Mouse (Mus musculus) MEL-GATA-1-ER (cell line): Measurements from ENCODE around the gene Plpp4.

Source experiments
- DNase-seq: peaks from one replicate; pipeline ENCODE4 v3.0.0-alpha.2; 2012; ENCODE audit warnings: low read depth; ENCODE audit errors: extremely low read depth

The Plpp4 gene

DNA sequence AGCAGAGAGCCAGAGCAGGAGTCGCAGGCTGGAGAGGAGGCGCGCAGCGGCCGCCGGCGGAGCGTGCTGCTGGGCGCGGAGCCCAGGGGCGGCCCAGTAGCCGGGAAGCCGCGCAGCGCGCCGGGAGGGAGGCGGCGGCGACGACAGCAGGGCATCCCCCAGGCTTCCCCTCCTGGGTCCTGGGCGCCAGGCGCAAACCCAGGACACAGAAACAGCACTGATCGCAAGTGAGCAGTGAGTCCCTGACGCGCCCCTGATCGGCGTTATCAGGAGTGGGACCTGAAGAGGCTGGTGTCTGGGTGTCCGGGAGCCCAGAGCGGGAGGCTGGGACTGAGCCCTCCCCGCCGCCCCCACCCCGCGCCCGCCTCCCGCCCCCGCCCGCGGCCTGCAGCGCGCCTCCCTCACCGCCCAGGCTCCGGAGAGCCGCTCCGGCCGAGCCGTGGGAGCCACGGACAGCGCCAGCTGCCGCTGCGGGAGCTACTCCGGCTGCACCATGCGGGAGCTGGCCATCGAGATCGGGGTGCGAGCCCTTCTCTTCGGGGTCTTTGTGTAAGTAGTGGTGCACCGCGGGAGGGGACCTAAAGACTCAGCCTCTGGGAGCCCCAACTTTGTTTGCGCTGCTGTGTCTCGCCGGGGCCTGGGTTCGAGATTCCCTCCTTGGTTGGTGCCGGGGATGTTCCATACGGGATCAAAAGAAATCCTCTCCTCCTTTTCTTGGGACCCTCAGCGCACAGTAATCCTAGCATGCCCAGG lies at the start of gene Plpp4:
Gene Plpp4 (plus strand): TSS at position 411 of the 753 bp plus-strand sequence.
- DNase-seq: no peak

- no peak for DNase-seq
These were observed 40.8 kb upstream of the Plpp4 start for GRCm38 (mm10) chr7:129215926-129216543.

GRCm38 (mm10) chr7:129216547-129217195 lies 40.2 kb upstream of the Plpp4 start:
- no peak for DNase-seq

DNA sequence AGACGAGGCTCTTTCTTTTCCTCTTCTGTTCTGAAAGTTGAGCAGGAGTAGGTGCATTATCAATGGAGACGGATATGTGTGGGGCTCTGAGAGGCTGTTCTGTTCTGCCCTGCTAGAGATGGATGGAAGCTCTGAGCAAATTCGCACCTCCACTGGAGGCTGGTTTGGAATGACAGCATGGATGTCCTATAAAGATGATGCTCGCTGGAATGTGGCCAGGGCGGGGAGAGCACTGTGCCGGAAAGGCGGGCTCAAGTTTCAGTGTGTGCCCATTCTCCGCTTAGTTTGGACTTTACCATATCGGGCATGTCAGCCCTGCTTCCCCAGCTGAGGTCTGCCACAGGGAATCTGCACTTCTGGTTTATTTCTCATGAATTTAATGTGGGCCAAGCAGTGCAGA lies 35.9 kb upstream of the Plpp4 start:
- no peak for DNase-seq

DNA sequence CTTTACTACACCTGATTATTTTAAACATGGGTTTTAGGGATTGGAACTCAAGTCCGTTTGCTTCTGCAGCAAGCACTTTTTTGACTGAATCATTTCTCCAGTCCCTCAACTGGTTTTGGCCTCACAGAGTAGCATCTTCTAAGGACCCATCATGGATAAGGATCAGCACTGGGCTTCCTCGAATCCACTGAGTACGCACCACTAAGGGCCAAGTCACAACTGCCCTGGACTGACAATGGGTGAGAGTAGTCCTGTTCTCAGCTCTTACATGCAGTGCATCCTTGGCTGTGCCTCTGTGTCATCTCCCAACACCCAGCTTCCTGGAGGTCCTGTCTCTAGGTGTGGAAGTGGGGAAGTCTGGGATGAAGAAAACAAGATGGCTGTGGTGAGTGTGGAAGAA lies 35.2 kb upstream of the Plpp4 start:
- DNase-seq: no peak

DNA sequence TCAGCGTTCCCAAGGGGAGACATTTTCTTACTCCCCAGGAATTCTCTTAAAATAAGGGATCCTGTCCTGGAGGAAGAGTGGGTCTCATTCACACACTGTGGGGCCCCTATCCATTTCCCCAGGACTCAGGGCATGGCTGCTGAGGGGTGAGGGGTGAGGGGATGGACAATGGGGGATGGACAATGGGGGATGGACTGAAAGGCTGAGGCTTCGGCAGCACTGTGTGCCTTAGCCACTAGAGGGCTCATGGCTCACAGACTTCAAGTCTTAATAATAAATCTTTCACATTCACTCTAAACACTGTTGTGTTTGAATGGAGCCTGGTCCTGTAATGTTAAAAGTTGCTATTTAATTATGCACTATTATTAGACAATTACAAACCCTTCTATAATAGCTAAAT lies 21.4 kb upstream of the Plpp4 start:
- DNase-seq: no peak

DNA sequence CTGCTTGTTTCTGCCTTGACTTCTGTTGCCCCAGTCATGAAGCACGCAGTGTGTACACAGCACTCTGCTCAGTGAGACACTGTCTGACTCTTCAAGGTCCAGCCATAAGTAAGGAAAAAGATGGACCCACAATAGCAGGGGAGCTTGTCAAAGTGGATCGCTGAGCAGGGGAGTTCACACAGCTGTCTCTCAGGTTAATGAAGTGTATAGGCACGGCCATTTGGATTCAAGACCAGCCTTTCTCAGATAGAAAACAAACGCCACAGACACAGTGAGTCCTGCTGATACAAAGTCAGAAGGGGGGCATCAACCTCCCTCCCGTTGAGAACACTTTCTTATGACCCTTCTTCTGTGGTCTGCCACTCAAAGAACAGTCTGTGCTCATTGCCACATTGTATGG lies 20.8 kb upstream of the Plpp4 start:
- DNase-seq: no peak

- DNase-seq: no peak
These were observed 5.8 kb upstream of the Plpp4 start for GRCm38 (mm10) chr7:129250981-129251380.

DNA sequence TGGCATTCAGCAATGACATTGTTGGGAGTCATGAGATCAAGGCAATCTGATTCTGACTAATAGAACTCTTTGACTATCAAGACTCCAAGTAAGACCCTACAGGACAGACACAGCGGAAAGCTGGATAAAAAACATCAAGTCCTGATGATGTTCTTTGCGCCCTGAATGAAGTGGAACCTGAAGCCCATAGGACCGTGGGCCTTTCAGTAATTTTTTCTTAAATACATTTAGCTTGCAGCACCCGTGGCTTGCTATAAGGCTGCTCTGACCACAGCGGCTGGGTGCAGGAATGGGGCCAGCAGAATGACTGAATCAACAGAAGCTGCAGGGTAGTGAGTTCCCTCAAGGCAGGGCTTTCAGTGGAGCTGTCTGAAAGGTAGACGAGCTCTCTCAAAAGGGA lies 3.4 kb upstream of the Plpp4 start:
- DNase-seq: no peak

DNA sequence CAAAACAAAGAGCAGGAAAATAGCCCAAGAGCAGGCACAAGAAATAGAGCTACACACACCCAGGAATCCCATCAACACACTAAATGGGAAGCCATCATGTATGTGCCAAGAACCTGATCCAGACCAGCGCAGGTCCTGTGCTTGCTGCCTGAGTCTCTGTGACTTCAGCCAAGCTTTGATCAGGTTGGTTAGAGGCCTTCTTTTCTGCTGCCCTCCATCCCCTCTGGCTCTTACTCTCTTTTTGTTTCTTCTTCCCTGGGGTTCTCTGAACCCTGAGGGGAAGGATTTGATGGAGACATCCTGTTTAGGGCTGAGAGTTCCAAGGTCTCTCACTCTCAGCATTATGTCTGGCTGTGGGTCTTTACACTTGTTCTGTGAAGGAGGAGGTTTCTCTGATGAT lies 2.7 kb upstream of the Plpp4 start:
- no peak for DNase-seq

DNA sequence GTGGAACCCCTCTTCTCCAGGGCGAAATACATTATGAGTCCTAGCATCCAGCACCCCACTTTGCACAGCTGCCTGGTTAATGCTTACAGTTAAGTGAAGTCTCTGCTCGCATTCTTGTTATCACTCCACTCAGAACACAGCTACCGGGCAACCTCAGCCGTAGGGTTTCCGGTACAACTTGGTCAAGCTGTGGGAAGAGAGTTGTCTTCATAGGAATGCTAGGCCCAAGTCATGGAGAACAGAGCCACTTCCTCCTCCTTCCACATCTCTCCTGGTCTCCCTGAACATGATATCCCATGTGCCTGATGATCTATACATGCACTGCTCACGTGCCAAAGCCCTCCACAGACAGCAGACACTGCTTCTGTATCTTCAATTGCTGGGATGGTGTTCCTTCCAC lies 1.4 kb upstream of the Plpp4 start:
- DNase-seq: no peak

- no peak for DNase-seq
These were observed 665 bp downstream of the Plpp4 start for GRCm38 (mm10) chr7:129257374-129258018.

DNA sequence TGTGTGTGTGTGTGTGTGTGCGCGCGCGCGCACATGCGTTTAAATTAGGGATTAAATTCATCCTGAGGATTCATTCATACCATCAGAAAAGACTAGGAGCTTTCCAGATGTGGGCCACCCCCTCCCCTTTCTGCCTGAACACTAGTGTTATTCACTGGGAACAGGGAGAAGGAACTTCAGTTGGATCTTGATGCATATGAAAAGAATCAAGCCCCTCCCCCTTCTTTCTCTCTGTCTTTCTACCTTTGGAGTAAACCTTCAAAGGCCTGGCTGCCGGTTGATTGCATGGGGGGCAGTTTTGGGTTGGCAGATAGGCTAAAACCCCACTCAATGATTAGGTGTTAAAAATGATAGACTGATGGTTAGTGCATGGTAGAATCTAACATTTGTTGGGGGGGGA lies 1.5 kb downstream of the Plpp4 start:
- DNase-seq: no peak

- no peak for DNase-seq
These were observed 2.4 kb downstream of the Plpp4 start for GRCm38 (mm10) chr7:129259195-129259594.

GRCm38 (mm10) chr7:129273867-129274266 lies 17.0 kb downstream of the Plpp4 start:
- DNase-seq: no peak

- no peak for DNase-seq
These were observed 17.9 kb downstream of the Plpp4 start for GRCm38 (mm10) chr7:129274726-129275125.

DNA sequence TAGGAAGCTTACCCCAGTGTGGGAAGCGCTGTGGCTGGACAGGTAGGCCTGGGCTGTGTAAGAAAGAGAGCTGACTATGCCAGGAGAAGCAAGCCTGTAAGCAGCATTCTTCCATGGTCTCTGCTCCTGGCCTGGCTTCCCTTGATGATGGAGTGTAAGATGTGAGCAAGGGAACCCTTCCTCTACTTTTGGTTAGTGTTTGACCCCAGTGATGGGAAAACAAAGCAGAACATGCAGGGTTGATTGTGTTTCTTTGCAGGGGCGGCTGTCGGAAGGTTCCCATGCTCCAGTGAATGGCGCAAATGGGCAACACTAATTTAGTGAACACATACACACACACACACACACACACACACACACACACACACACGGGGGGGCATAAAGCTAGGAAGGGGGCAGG lies 20.9 kb downstream of the Plpp4 start:
- no peak for DNase-seq

DNA sequence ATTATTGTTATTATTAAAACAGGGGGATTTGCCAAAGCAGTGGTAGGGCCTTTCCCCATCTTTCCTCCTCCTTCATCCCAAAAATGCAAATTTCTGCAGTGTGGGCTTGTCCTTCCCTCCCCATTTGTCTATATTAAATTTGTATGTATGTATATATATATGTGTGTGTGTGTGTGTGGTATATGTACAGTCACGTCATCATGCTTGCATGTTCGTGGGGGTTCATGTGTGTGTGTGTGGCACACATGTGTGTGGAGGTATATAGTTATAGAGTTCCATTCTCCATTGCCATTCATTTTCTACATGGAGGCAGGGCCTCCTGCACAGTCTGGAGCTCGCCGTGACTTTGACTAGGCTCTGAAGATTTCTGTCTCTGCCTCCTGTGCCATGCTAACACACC lies 22.0 kb downstream of the Plpp4 start:
- no peak for DNase-seq

GRCm38 (mm10) chr7:129279261-129279660 lies 22.4 kb downstream of the Plpp4 start:
- DNase-seq: no peak

- DNase-seq: no peak
These were observed 25.1 kb downstream of the Plpp4 start for GRCm38 (mm10) chr7:129281966-129282365.

GRCm38 (mm10) chr7:129285186-129285868 lies 28.5 kb downstream of the Plpp4 start:
- DNase-seq: no peak

DNA sequence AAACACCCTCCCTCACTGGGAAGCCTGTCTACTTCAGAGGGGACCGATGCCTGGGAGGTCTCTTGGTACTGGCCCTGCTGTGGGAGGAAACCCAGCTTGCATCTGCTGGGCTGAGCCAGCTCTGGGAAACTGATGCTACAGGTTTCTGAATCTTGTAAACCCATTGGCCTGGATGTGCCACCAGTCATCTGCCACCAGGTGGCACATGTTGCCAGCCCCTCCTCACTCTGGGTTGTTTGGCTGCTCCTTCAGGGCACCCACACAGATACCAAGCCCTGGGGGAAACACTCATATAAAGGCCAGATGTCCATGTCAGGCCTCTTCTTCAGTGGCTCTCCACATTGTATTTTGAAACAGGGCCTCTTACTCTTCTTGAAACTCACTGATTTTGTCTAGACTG lies 36.4 kb downstream of the Plpp4 start:
- DNase-seq: no peak
